Mouse (Mus musculus) embryonic fibroblast, embryonic 13.5 days (primary cell): Measurements from ENCODE around the gene Slc2a6.

Source experiments
- CTCF ChIP-seq: IDR thresholded peaks from 2 replicates; pipeline ENCODE4 v1.5.1; 2011; ENCODE audit warnings: mild to moderate bottlenecking, control low read depth, low read length, moderate library complexity, borderline replicate concordance; ENCODE audit not compliant: insufficient read depth
- POLR2A ChIP-seq: IDR thresholded peaks from 2 replicates; pipeline ENCODE4 v1.6.1; 2011; ENCODE audit warnings: low read depth, mild to moderate bottlenecking, control low read depth, low read length, moderate library complexity

- TF ChIP-seq CTCF (no peak), POLR2A (no peak; the same call in 1 of the 2 replicates)
Measured at GRCm38 (mm10) chr2:27019530-27019929, 8.3 kb downstream of the Slc2a6 start.
